Mouse (Mus musculus) stomach, postnatal 0 days (tissue): Measurements from ENCODE around the gene Ano10.

ENCODE experiments used
- CTCF ChIP-seq: IDR thresholded peaks from 2 replicates; pipeline ENCODE4 v1.5.1; 2016; ENCODE audit warnings: antibody characterized with exemption, low read depth, mild to moderate bottlenecking, moderate library complexity
- EP300 ChIP-seq: optimal IDR thresholded peaks from 2 replicates; pipeline ENCODE3; 2016; ENCODE audit warnings: antibody characterized with exemption

DNA sequence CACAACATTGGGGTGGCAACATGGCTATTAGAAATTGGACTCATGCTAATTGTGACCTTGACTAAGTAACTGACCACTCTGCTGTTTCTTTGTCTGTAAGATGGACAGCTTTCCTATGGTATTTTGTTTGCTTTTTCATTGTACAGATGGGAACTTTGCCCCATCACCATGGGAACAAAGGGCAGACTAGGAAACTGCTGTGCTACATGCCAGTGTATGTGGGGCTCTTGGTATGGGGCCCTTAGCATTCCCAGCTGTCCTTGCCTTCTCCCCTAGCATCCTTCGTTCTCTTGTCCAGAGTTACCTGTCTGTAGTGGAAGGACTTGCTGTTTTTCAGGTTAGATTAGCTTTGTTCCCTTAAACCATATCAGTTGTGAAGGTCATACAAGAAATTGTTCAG lies 156.3 kb downstream of the Ano10 start:
- TF ChIP-seq CTCF (no peak), EP300 (no peak)
